Mouse (Mus musculus): ENCODE results near the gene Blm. TPM values are rescaled to one million over a fixed set of nuclear protein-coding genes. Genes with fewer than 3 reads are reported as not detected.
A peak's percentile ranks its signal among the peaks of the same experiment; 100 is the strongest.
"Not testable (repeated sequence)": the region's sequence is repeated elsewhere in the genome, so short reads cannot be mapped to it uniquely, and the experiment has no call there.

Blm gene
- polyA plus RNA-seq, 1 experiment from 2014 or later: 18.5 TPM

GRCm38 (mm10) chr7:80526698-80527097 is 8.2 kb downstream of the Blm start:
- H3K4me3 ChIP-seq (replicated peaks): no peak overlapping the region
- ATAC-seq (ENCODE audit: insufficient read depth, low FRiP score, low read depth): no peak
- no peaks in the 10 kb centered on the region for H3K4me1 ChIP-seq
- H3K27ac ChIP-seq: no peak overlapping the region
- 82% methylated on average over 6 of the region's 6 CpGs for WGBS
- H3K27me3 ChIP-seq (replicated peaks): no peaks in the 10 kb centered on the region
- no peak overlapping the region for H3K9ac ChIP-seq
- H3K4me2 ChIP-seq: no peak overlapping the region
- H3K9me3 ChIP-seq: no peaks in the 10 kb centered on the region
- H3K36me3 ChIP-seq: no peaks in the 10 kb centered on the region

DNA sequence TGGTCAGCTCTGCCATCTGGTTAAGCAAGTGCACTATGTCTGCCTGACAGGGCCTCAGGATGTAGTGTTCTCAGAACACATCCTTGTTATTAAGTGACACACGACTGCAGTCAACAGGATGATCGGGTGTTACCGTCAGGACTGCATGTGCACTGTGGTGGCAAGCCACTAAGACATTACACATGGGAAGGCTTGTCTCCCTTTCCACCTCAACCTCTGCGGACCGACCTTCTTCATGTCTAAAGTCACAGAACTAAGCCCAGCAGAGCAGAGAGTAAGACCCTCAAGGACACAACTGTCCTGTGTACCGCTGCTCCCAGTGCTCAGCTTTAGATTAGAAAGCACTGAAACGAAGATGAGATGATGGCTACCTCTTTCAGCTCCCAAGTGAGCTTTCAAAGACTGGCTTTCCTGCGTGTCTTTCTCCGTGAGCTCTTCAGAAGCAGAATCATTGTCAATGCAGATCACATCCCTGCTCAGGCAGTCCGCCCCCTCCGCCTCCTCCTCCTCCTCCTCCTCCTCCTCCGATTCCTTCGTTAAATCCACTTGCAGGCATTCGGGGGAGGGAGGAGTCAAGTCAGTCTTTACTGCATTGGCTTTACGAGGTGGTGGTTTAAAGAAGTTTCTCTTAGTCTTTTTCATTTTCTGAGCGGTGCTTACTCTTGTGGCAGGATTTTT is 22.4 kb downstream of the Blm start:
- Histone ChIP-seq H3K36me3 (peaks cover 20% of the 10 kb centered on the region), H3K4me3 (replicated peaks) (no peak overlapping the region), H3K9ac (no peak overlapping the region), H3K4me1 (no peaks in the 10 kb centered on the region), H3K4me2 (no peak overlapping the region), H3K9me3 (no peaks in the 10 kb centered on the region), H3K27ac (no peak overlapping the region), H3K27me3 (replicated peaks) (no peaks in the 10 kb centered on the region)
- ATAC-seq (ENCODE audit: insufficient read depth, low FRiP score, low read depth): no peak
- WGBS: 87% methylated on average over 16 of the region's 16 CpGs

DNA sequence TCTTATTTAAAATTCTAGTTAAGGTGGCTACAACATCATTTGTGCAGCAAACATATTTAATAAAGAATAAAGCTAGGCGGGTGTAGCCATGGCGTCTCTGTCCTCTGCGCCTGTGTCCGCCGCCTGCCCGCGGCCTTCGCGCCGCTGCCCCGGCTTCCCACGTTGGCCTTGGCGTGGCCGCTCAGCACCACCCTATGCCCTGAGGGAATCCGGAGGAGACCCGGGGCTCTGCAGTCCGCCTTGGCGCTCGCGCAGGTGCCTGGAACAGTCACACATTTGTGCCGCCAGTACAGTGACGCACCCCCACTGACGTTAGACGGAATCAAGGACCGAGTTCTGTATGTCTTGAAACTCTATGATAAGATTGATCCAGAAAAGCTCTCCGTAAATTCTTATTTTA is 27.2 kb downstream of the Blm start:
- not testable (repeated sequence) for H3K4me3 ChIP-seq (replicated peaks); H3K27me3 ChIP-seq (replicated peaks); H3K9me3 ChIP-seq; H3K4me1 ChIP-seq; H3K9ac ChIP-seq; H3K27ac ChIP-seq; H3K4me2 ChIP-seq; ATAC-seq (ENCODE audit: insufficient read depth, low FRiP score, low read depth)
- peaks cover 20% of the 10 kb centered on the region for H3K36me3 ChIP-seq
- WGBS: 98% methylated on average over 26 of the region's 26 CpGs

DNA sequence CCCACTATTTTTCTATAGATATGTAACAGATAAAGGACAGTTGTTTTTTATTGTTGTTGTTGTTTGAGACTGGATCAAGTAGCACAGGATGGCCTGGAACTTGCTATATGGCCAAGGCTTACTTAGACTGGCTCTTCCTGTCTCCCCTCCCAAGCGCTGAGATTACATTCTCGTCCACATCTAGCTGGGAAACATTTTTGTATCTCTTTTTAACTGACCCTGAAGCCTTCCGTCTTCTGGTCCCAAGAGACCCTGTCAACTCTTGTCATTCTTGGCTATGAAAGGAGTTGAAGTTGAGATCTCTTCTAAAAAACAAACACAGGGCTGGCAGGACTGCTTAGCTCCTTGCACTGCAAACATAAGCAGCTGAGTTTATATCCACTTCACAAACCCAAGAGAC is 28.9 kb downstream of the Blm start:
- H3K4me3 ChIP-seq (replicated peaks): no peak overlapping the region
- H3K36me3 ChIP-seq: peaks cover 10% of the 10 kb centered on the region; the same call in 1 of the 2 replicates
- H3K9ac ChIP-seq: no peak overlapping the region
- no peaks in the 10 kb centered on the region for H3K27me3 ChIP-seq (replicated peaks)
- H3K9me3 ChIP-seq: no peaks in the 10 kb centered on the region
- 83% methylated on average over 3 of the region's 3 CpGs for WGBS
- no peak overlapping the region for H3K4me2 ChIP-seq
- ATAC-seq (ENCODE audit: insufficient read depth, low FRiP score, low read depth): no peak
- H3K4me1 ChIP-seq: no peaks in the 10 kb centered on the region
- no peak overlapping the region for H3K27ac ChIP-seq

DNA sequence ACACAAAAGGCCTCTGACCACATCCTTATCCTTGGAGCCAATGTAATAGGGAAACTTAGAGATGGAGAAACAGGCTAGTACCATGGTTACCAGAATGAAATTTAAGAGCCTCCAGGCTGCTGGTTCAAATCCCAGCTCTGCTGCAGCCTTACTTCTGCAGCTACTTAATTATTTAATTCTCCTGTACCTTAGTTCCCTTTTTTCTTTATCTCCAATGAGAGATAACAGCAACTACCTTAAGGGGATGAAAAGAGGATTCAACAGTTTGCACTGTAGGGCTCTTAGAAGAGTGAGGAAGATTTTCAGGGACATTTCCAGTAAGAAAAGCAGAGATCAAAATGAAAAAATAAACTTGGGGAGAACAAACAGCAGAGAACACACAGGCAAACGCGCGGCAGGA is 30.0 kb downstream of the Blm start:
- Histone ChIP-seq H3K27ac (no peak overlapping the region), H3K9ac (no peak overlapping the region), H3K4me3 (replicated peaks) (no peak overlapping the region), H3K27me3 (replicated peaks) (no peaks in the 10 kb centered on the region), H3K36me3 (peaks cover 10% of the 10 kb centered on the region; the same call in 1 of the 2 replicates), H3K4me2 (no peak overlapping the region), H3K9me3 (no peaks in the 10 kb centered on the region), H3K4me1 (no peaks in the 10 kb centered on the region)
- 85% methylated on average over 3 of the region's 3 CpGs for WGBS
- ATAC-seq (ENCODE audit: insufficient read depth, low FRiP score, low read depth): no peak

- H3K27ac ChIP-seq: no peak overlapping the region
- no peak overlapping the region for H3K9ac ChIP-seq
- no peaks in the 10 kb centered on the region for H3K4me1 ChIP-seq
- peaks cover 6% of the 10 kb centered on the region; the same call in 1 of the 2 replicates for H3K36me3 ChIP-seq
- 72% methylated on average over 7 of the region's 7 CpGs for WGBS
- no peak for ATAC-seq (ENCODE audit: insufficient read depth, low FRiP score, low read depth)
- no peak overlapping the region for H3K4me2 ChIP-seq
- no peaks in the 10 kb centered on the region for H3K9me3 ChIP-seq
- H3K27me3 ChIP-seq (replicated peaks): no peaks in the 10 kb centered on the region
- no peak overlapping the region for H3K4me3 ChIP-seq (replicated peaks)
Measured at GRCm38 (mm10) chr7:80501006-80501405, 33.9 kb downstream of the Blm start.

GRCm38 (mm10) chr7:80500099-80500498 is 34.8 kb downstream of the Blm start:
- no peaks in the 10 kb centered on the region for H3K27me3 ChIP-seq (replicated peaks)
- H3K4me3 ChIP-seq (replicated peaks): no peak overlapping the region
- no peak overlapping the region for H3K4me2 ChIP-seq
- H3K9me3 ChIP-seq: no peaks in the 10 kb centered on the region
- no peak for ATAC-seq (ENCODE audit: insufficient read depth, low FRiP score, low read depth)
- H3K9ac ChIP-seq: no peak overlapping the region
- peaks cover 10% of the 10 kb centered on the region; the same call in 1 of the 2 replicates for H3K36me3 ChIP-seq
- no peak overlapping the region for H3K27ac ChIP-seq
- no peaks in the 10 kb centered on the region for H3K4me1 ChIP-seq

DNA sequence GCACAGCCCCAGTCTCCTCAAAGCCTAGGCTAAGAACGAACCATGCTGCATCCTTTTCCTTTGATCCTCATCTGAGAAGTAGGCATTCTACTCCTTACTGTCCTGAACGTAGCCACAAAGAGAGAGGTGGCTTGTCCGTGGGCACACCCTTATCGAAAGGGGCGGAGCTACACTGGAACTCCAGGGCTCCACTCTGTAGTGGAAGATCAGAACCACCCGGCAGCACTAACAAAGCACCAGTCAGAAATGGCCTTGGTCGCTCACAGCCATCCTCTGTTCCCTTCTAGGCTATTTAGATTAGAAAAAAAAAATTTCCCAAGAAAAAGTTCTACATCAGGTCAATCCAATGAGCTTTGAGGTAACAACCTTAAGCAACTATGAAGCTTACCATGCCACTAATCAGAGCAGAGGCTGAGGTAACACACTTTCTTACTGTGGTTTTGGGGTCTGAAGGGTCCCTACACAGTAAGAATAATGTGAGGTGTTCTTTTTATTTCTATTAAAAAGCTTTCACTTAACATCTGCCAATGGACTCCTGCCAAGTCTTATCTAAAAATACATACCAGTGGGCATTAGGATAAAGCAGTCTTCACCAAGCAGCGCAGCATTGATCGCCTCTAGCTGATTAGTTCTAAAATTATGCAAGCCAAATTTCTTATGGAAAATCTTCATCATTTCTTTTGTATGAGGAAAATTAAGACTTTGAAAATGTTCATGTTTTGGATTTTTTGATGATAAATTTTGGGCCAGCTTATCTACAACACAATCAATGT is 35.5 kb downstream of the Blm start:
- 79% methylated on average over 9 of the region's 9 CpGs for WGBS
- H3K9me3 ChIP-seq: no peaks in the 10 kb centered on the region
- H3K27ac ChIP-seq: no peak overlapping the region
- no peaks in the 10 kb centered on the region for H3K4me1 ChIP-seq
- peak; percentile 35; the same call in 1 of the 2 replicates for ATAC-seq (ENCODE audit: insufficient read depth, low FRiP score, low read depth)
- H3K9ac ChIP-seq: no peak overlapping the region
- no peak overlapping the region for H3K4me2 ChIP-seq
- H3K27me3 ChIP-seq (replicated peaks): no peaks in the 10 kb centered on the region
- H3K4me3 ChIP-seq (replicated peaks): no peak overlapping the region
- peaks cover 15% of the 10 kb centered on the region for H3K36me3 ChIP-seq

GRCm38 (mm10) chr7:80496656-80497055 is 38.3 kb downstream of the Blm start:
- WGBS: 77% methylated on average over 3 of the region's 3 CpGs
- H3K4me3 ChIP-seq (replicated peaks): no peak overlapping the region
- no peaks in the 10 kb centered on the region for H3K4me1 ChIP-seq
- H3K27me3 ChIP-seq (replicated peaks): no peaks in the 10 kb centered on the region
- ATAC-seq (ENCODE audit: insufficient read depth, low FRiP score, low read depth): no peak
- H3K4me2 ChIP-seq: no peak overlapping the region
- no peak overlapping the region for H3K27ac ChIP-seq
- H3K9me3 ChIP-seq: no peaks in the 10 kb centered on the region
- no peak overlapping the region for H3K9ac ChIP-seq
- peaks cover 14% of the 10 kb centered on the region; the same call in 1 of the 2 replicates for H3K36me3 ChIP-seq

GRCm38 (mm10) chr7:80495210-80495609 is 39.7 kb downstream of the Blm start:
- H3K4me3 ChIP-seq (replicated peaks): no peak overlapping the region
- H3K4me1 ChIP-seq: no peaks in the 10 kb centered on the region
- no peak for ATAC-seq (ENCODE audit: insufficient read depth, low FRiP score, low read depth)
- H3K4me2 ChIP-seq: no peak overlapping the region
- peaks cover 14% of the 10 kb centered on the region; the same call in 1 of the 2 replicates for H3K36me3 ChIP-seq
- H3K27me3 ChIP-seq (replicated peaks): no peaks in the 10 kb centered on the region
- H3K9ac ChIP-seq: no peak overlapping the region
- H3K9me3 ChIP-seq: no peaks in the 10 kb centered on the region
- H3K27ac ChIP-seq: no peak overlapping the region
- 70% methylated on average over 6 of the region's 6 CpGs for WGBS

- 88% methylated on average over 3 of the region's 3 CpGs for WGBS
- ATAC-seq (ENCODE audit: insufficient read depth, low FRiP score, low read depth): no peak
Measured at GRCm38 (mm10) chr7:80491995-80492394, 42.9 kb downstream of the Blm start.

GRCm38 (mm10) chr7:80491086-80491485 is 43.8 kb downstream of the Blm start:
- Histone ChIP-seq H3K9ac (no peak overlapping the region), H3K4me2 (no peak overlapping the region), H3K36me3 (peaks cover 14% of the 10 kb centered on the region; the same call in 1 of the 2 replicates), H3K27ac (no peak overlapping the region), H3K4me3 (replicated peaks) (no peak overlapping the region), H3K9me3 (no peaks in the 10 kb centered on the region), H3K27me3 (replicated peaks) (no peaks in the 10 kb centered on the region), H3K4me1 (no peaks in the 10 kb centered on the region)
- ATAC-seq (ENCODE audit: insufficient read depth, low FRiP score, low read depth): peak; percentile 50; the same call in 1 of the 2 replicates
- WGBS: 85% methylated on average over 3 of the region's 3 CpGs

More at GRCm38 (mm10) chr7:80491995-80492394, 42.9 kb downstream of the Blm start:
- H3K27ac ChIP-seq: no peak overlapping the region
- no peaks in the 10 kb centered on the region for H3K9me3 ChIP-seq
- H3K4me1 ChIP-seq: no peaks in the 10 kb centered on the region
- peaks cover 14% of the 10 kb centered on the region; the same call in 1 of the 2 replicates for H3K36me3 ChIP-seq
- no peak overlapping the region for H3K9ac ChIP-seq
- no peak overlapping the region for H3K4me2 ChIP-seq
- no peak overlapping the region for H3K4me3 ChIP-seq (replicated peaks)
- H3K27me3 ChIP-seq (replicated peaks): no peaks in the 10 kb centered on the region
